Mouse (Mus musculus) urinary bladder, postnatal 14 days (tissue): ENCODE results near the gene Spop.

ENCODE experiments used
- DNase-seq: peaks from one replicate; pipeline ENCODE4 v3.0.0; 2021; ENCODE audit warnings: low spot score

Spop gene

DNA sequence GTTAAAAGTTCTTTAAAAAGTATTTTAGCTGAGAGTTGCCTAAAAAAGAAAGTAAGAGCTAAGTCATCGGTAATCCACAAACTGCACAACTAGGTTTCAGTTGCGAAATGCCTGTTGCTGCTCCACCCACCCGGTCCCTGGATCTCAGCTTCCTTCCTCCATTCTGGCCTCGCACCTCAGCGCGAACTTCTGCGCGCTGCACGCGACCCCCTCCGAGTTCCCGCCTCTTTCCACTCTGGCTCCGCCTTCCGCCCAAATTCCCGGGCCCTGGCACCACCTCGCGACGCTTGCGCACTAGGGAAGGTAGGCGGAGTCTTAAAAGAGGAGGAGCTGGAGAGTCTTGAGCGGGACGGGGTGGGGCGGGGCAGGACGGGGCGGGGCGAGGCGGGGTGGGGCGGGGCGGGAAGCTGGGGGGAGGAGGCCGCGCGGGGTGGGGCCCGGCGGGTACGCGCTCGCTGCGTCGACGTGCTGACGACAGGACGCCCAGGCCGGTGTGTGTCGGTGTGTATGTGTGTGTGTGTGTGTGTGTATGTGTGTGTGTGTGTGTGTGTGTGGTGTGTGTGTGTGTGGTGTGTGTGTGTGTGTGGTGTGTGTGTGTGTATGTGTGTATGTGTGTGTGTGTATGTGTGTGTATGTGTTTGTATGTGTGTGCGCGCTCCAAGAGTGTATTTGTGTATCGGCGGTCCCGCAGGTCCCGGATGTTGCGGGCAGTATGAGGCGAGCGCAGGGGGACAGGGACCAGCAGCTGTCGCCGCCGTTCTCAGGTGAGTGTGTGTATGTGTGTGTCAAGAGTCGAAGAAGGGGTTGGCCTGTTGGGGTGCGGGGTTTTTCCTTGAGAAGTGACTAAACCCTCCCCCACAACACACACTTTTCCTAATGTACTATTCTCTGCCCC, at the start of gene Spop:
Gene Spop, plus strand, starts transcription at position 440 of the 895 bp plus-strand sequence.
- DNase-seq, result peak; percentile 94

DNA sequence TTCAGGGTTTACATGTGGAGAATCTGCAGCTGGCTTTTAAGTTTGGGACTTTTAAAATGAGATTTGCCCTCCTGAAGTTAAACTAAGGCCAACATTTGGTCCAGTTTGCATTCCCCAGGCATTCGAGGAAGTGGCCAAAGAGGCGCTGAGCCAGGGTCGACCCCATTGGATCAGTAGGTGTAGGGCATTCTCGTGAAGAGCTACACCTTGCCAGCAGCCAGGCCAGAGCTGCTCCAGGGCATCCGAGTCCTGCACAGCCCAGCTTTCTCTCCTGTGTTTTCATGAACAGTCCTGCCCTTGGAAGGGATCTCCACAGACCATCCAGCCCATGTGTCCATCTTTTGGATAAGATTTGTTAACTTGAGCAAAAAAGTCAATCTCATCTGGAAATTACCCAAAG, 49.5 kb upstream of the Spop start:
- DNase-seq, result no peak

GRCm38 (mm10) chr11:95365596-95365995, 48.3 kb upstream of the Spop start:
- peak; percentile 84 for DNase-seq

- DNase-seq, result no peak
Measured at GRCm38 (mm10) chr11:95366280-95366897, 47.5 kb upstream of the Spop start.

GRCm38 (mm10) chr11:95367011-95367735, 46.7 kb upstream of the Spop start:
- no peak for DNase-seq

DNA sequence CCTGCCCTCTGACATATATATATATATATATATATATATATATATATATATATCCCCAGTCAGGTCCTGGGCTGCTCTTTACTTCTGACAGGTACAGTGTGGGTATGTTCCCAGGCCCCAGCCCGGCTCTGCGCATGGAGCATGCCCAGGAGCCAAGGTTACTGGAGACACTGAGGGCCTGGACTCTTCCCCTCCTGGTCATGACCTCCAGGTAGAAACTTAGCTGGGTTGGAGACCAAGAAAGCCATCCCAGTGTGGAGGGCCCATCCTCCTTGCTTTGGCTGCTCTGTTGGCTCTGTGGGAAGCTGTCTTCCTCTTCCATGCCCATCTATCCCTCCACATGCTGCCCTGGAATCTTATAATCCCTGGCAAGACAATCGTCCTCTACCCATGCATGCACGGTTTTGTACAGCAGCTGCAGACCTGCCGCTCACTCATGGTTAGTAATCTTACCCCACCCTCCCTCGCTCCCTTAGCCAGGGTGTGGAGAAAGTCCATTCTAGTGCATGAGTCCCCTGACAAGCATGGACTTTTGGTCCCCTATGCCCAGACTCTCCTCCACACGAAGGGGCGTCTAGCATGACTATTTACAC, 45.6 kb upstream of the Spop start:
- no peak for DNase-seq

DNA sequence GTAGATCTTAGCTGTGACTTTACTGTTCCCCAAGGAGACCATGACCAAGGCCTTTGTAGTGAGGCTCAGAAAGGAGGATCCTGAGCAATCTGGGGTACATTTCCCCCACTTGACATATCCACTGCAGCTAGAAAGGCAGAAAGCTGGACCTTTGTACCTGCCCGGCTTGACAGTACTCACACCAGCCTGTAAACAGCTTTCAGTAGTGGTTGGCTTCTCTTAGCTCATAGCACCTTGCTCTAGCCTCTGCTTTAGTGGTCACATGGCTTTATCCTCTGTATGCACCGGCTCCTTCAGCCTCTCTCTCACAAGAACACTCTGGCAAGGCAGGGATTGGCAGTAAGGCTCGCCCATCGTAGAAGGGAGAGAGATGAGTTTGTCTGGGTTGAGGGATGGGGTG, 45.0 kb upstream of the Spop start:
- DNase-seq, result no peak

DNA sequence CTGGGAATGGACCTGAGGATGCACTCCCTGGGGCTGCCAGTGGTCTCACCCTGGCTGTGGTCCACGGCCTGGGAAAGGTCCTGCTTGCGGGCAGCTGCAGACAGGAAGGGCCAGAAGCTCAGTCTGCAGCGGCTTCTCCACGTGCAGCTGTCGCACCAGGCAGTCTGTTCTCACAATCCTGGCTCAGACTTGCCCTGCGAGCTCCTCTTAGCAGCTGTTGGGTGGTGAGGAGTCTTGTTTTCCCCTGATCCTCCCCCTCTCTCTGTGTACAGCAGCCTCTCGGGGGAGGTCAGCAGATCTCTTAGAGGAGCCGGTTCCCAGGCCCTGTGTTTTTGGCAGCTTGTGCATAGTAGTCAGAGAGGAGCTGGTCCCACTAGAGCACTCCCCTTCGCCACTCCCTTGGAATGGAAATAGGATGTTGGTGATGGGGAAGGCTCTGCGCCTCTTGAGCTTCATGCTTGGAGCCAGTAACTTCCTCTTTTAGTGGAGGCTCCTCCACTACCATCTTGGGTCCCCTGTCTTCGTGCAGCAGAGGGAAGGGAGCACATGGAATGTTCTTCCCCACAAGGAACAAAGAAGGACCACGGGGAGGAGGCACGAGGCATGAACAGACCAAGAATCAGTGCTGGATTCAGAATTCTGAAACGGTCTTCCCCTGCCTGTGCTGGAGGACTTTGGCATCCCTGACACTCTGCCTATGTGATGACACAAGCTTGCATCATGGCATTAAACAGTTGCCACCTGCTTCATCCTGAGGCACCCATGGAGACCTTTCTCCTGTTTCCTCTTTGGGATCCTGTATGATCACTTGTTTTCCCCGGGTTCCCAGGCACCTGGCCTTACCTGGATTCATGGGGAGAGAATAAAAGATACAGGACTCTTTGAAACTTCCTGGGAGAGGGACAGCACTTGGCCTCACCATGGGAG, 43.7 kb upstream of the Spop start:
- DNase-seq, result peak; percentile 60

DNA sequence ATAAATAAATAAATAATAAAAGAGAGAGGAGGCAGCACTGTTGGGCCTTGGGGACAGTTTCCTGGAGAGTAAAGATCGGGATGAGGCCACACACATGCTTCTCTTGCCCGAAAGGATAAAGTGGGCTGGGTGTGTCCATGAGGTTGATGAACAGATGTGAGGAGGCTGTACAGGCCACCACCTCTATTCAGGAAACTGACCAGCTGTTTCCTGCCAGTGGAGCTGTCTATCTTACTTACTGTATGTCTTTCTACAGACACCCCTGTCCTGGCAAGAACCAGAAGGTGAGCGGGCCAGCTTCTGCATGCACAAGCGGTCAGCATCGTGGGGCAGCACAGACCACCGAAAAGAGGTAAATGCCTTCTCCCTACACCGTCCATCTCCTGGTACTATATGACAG, 42.7 kb upstream of the Spop start:
- DNase-seq, result no peak

DNA sequence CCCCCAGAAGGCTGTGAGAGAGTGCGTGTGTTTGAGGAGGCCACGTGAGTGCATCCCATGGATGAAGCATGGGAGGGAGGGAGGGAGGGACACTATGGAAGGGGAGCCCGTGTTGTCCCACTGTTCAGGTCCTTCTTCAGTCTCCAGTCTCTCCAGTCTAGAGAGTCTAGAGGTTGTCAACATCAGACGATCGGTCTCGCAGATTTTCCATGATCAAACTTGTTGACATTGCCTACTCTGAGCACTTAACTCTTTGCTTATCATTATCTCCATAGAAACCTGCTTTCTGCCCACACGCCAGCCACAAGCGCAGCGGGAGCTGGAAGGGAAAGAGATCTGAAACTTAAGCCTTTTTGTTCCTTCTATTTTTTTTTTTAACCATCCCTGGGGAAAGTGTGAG, 35.0 kb upstream of the Spop start:
- DNase-seq, result no peak

- DNase-seq, result no peak
Measured at GRCm38 (mm10) chr11:95379552-95379951, 34.3 kb upstream of the Spop start.

DNA sequence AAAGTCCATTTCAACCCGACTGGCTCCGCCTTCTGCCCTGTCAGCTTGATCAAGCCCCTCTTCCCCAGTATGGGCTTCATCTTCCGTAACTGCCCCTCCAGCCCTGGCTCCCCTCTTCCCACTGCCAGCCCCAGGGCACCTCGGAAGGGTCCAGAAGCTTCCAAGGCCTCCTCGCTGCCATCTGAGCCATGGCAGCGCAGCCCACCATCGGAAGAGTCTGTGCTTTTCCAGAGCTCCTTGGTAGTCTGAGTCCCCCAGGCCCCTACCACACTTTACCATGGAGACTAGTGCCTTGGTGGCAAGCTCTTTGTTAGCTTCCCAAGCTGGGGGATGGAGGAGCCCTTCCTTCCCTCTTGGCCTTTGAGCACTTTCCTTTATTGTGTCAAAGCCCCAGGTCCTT, 33.2 kb upstream of the Spop start:
- DNase-seq, result no peak

GRCm38 (mm10) chr11:95381146-95381545, 32.7 kb upstream of the Spop start:
- no peak for DNase-seq

DNA sequence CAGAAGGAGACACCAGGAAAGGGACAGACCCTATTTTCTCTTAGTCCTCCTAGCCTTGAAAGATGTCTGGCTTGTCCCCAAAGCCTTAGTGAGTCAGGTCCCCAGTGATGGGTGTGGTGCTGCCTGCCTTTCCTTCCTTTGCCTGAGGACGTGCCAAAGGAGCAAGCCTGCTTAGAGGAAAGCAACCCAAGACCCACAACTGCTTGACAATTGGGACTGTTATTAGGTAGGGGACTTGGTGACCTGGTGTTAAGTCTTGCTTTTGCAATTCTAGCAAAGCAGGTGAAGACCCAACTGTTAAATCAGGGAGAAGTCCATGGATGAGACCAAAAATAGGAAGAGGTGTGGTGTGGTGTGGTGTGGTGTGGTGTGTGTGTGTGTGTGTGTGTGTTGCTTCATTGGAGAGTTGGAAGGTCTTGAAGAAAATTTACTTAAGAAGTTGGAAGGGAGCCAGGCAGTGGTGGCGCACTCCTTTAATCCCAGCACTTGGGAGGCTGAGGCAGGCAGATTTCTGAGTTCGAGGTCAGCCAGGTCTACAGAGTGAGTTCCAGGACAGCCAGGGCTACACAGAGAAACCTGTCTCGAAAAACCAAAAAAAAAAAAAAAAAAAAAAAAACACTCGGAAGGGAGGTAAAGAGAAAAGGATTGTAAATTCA, 30.4 kb upstream of the Spop start:
- no peak for DNase-seq

DNA sequence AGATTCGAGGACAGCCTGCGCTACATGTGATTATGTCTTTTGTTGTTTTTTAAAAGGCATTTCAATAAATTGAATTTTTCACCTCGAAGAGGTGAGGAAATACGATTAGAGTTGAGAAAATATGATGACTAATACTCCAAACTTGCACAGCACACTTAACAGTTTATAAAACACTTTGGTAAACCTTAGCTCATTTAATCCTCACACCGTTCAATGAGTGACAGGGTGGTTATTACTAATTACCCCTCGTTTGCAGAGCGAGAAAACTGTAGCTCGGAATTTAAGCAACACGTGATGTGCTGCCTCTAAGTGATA, 29.9 kb upstream of the Spop start:
- DNase-seq, result no peak

- DNase-seq, result peak; percentile 93
Measured at GRCm38 (mm10) chr11:95384319-95384972, 29.4 kb upstream of the Spop start, which contains the start of gene Slc35b1. Slc35b1 (plus strand) TSS chr11:95384692.

GRCm38 (mm10) chr11:95384973-95385320, 28.9 kb upstream of the Spop start:
- no peak for DNase-seq

DNA sequence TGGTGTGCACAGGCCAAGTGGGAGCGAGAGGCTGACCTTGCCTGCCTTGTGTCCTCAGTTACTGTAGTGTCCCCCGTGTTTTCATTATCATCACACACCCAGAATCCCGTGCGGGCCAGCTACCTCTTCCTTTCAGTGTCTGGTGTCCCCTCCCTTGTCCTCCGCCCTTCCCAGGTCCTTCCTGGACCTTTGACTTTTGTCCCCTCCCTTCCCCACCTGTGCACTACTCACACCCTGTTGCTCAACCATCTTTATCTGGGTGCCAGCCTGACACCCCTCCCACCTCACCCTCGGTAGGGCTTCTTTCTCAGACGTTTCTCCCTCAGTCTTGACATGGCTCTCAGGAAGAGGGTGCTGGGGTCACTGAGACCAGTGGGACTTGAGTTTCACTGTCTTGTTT, 26.5 kb upstream of the Spop start:
- DNase-seq, result no peak

DNA sequence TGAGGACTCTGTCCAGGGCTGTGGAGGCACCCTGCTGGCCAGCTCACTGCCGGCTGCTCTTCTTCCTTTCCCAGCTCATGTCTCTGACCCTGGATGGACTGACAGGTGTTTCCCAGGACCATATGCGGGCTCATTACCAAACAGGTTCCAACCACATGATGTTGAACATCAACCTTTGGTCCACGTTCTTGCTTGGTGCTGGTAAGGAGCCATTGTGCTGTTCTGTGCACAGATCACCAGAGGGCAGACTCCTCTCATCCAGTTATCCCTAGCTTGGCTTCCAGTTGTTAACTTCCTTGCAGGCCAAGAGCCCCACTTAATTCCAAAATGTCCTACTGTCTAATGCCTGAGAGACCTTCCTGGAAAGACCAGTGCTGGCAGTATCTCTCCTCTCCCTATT, 24.9 kb upstream of the Spop start:
- DNase-seq, result no peak

GRCm38 (mm10) chr11:95390420-95390819, 23.5 kb upstream of the Spop start:
- DNase-seq, result no peak

GRCm38 (mm10) chr11:95391201-95391600, 22.7 kb upstream of the Spop start:
- DNase-seq, result no peak
